Mouse (Mus musculus) midbrain, embryonic 16.5 days (tissue): Measurements from ENCODE around the gene Capg. TPM values are rescaled to one million over a fixed set of nuclear protein-coding genes. Genes with fewer than 3 reads are reported as not detected.
A peak's percentile ranks its signal among the peaks of the same experiment; 100 is the strongest.

Source experiments
- ATAC-seq: fragments of 200-750 bp; cut with Nextera tagmentation; 2 replicates; pipeline ENCODE4 v1.8.0; 2017; ENCODE audit warnings: moderate TSS enrichment
- H3K27ac ChIP-seq: fragments of 300-500 bp; sonication (generic); 2 replicates; pipeline ENCODE4 v1.5.1; 2014; ENCODE audit warnings: mild to moderate bottlenecking, low read length, mixed read lengths
- H3K27me3 ChIP-seq: fragments of 300-500 bp; sonication (generic); 2 replicates; pipeline ENCODE4 v1.6.1; 2014; ENCODE audit warnings: low read depth, low read length, mixed read lengths; ENCODE audit not compliant: control insufficient read depth, insufficient read depth
- H3K36me3 ChIP-seq: fragments of 300-500 bp; sonication (generic); 2 replicates; pipeline ENCODE4 v1.6.1; 2014; ENCODE audit warnings: mild to moderate bottlenecking, low read length, moderate library complexity, mixed read lengths; ENCODE audit not compliant: control insufficient read depth, insufficient read depth
- H3K4me1 ChIP-seq: fragments of 300-500 bp; sonication (generic); 2 replicates; pipeline ENCODE4 v1.6.1; 2014; ENCODE audit warnings: mild to moderate bottlenecking, low read length, mixed read lengths; ENCODE audit not compliant: control insufficient read depth, insufficient read depth
- H3K4me2 ChIP-seq: fragments of 300-500 bp; sonication (generic); 2 replicates; pipeline ENCODE4 v1.6.1; 2014; ENCODE audit warnings: mild to moderate bottlenecking, low read length, mixed read lengths
- H3K4me3 ChIP-seq: fragments of 300-500 bp; sonication (generic); 2 replicates; pipeline ENCODE4 v1.5.1; 2014; ENCODE audit warnings: low read depth, mild to moderate bottlenecking, low read length, moderate library complexity, mixed read lengths
- H3K9ac ChIP-seq: fragments of 300-500 bp; sonication (generic); 2 replicates; pipeline ENCODE4 v1.6.1; 2014; ENCODE audit warnings: low read depth, low read length, mixed read lengths
- H3K9me3 ChIP-seq: fragments of 300-500 bp; sonication (generic); replicated peaks from 2 replicates; pipeline ENCODE4 v1.6.1; 2014; ENCODE audit warnings: mild to moderate bottlenecking, low read length, mixed read lengths; ENCODE audit not compliant: control insufficient read depth, poor library complexity, severe bottlenecking
- WGBS: fragments of 180-500 bp; shearing (Covaris S2); extraction: QIAGEN DNeasy Blood & Tissue Kit; methylation state at CpG from one replicate; pipeline ENCODE4 v1.1.7; 2014; 5-methylcytosine and 5-hydroxymethylcytosine counted together
- polyA plus RNA-seq: library from polyadenylated mRNA; unstranded; fragments of >200 nt; fragmentation: Nextera tagmentation; extraction: Ambion mirVana; gene quantifications from 2 replicates; pipeline ENCODE4 v1.2.1, GENCODE M21; 2015

Gene Capg
- polyA plus RNA-seq, 1 experiment from 2014 or later, result 6.8 TPM

DNA sequence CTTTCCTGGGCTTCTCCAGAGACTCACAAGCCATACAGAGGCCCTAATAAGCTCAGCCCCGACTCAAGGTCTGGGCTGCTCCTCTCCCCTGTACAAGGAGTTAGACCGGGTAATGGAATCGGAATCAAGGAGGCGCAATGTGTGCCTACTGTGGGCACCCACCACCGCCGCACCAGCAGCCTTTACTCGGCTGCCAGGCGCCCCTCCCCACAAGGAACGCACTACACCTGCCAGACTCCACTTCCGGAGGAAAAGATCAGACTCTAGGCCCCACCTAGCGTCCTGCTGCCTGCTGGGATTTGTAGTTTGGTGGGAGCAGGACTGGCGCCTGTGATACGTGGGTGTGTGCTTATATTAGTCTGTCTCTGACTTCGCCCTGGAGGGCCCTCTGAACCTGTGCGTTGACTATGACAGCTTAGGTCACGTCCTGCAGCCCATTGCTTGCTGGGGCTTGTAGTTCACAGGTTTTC lies 5.6 kb upstream of the Capg start:
- peak; percentile 98 for ATAC-seq
- Histone ChIP-seq H3K9me3 (no peaks in the 10 kb centered on the region), H3K27me3 (no peaks in the 10 kb centered on the region), H3K9ac (peak overlapping the region; percentile 89), H3K4me2 (peak overlapping the region; percentile 79), H3K4me3 (peak overlapping the region; percentile 54), H3K4me1 (peaks cover 8% of the 10 kb centered on the region), H3K36me3 (no peaks in the 10 kb centered on the region), H3K27ac (peak overlapping the region; percentile 79)
- 1% methylated on average over 16 of the region's 16 CpGs for WGBS

DNA sequence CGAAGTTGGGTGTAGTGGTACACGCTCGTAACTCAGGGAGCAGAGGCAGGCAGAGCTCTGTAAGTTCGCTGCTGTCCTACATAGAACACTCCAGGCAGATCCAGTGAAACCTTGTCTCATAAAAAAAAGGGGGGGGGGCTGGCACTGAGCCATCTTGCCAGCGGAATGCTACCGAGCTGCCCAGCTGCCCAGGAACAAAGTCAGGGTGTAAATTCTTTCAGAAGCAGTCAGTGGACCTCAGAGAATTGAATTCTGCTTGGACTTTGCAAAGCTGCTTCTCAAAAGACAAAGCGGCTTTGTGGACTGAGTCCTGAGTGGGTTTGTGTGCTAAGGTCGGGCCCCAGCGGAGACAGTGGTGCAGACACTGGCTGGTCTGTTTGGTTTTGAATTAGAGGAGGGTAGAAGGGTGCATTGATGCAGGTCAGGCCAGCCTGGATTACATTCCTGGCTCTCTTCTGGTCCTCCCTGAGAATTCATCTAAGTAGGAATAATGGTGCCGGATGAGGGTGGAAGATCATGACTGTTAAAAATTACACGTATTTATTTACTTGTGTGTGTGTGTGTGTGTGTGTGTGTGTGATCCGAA lies 833 bp upstream of the Capg start:
- Histone ChIP-seq H3K4me2 (no peak overlapping the region), H3K4me3 (no peak overlapping the region), H3K36me3 (no peaks in the 10 kb centered on the region), H3K4me1 (peaks cover 3% of the 10 kb centered on the region), H3K27me3 (no peaks in the 10 kb centered on the region), H3K9me3 (no peaks in the 10 kb centered on the region), H3K9ac (no peak overlapping the region), H3K27ac (no peak overlapping the region)
- ATAC-seq, result no peak
- 69% methylated on average over 12 of the region's 12 CpGs for WGBS

DNA sequence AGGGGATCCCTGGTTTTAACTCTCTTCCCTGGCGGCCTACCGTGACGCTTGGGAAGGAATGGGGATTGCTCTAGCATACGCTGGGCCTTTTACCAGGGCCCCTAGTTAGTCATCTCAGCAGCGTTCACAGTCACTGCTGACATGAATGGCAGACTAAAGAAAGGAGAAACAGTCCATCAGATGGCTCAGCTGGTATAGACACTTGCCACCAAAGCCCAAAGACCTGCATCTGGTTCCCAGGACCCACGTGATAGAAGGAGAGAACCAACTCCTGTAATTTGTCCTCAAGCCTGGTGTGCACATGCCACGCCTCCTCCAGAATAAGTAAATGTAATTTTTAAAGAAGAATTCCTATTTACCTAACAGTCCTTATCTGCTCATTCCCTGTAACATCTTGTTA lies 1.2 kb downstream of the Capg start:
- H3K4me3 ChIP-seq, result no peak overlapping the region
- no peaks in the 10 kb centered on the region for H3K9me3 ChIP-seq
- no peak overlapping the region for H3K4me2 ChIP-seq
- no peak overlapping the region for H3K27ac ChIP-seq
- no peak overlapping the region for H3K9ac ChIP-seq
- ATAC-seq, result no peak
- H3K27me3 ChIP-seq, result no peaks in the 10 kb centered on the region
- no peaks in the 10 kb centered on the region for H3K36me3 ChIP-seq
- WGBS, result 48% methylated on average over 7 of the region's 7 CpGs
- 0 out of 2 replicates have a peak, but pooled peaks cover 2% of the 10 kb centered on the region for H3K4me1 ChIP-seq

- WGBS, result 93% methylated on average over 2 of the region's 2 CpGs
- Histone ChIP-seq H3K27ac (no peak overlapping the region), H3K36me3 (no peaks in the 10 kb centered on the region), H3K9ac (no peak overlapping the region), H3K4me1 (0 out of 2 replicates have a peak, but pooled peaks cover 2% of the 10 kb centered on the region), H3K9me3 (no peaks in the 10 kb centered on the region), H3K27me3 (no peaks in the 10 kb centered on the region), H3K4me2 (no peak overlapping the region), H3K4me3 (no peak overlapping the region)
- no peak for ATAC-seq
These were observed 2.9 kb downstream of the Capg start for GRCm38 (mm10) chr6:72547121-72547520.

DNA sequence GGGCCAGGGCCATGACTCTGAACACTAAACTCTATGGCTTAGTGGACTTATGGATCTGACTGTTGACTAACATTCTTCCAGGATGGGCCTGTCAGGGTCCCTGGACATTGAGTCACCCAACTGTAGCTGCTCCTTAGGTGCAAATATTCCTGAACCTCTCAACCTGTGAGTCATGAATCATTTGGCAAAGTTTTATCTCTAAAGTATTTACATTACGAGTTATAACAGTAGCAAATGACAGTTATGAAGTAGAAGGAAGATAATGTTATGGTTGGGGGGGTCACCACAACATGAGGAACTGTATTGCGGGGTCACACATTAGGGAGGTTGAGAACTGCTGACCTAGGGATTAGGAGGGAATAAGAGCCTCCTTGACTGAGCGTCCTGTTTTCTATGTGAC lies 3.7 kb downstream of the Capg start:
- Histone ChIP-seq H3K4me2 (no peak overlapping the region), H3K27ac (no peak overlapping the region), H3K36me3 (no peaks in the 10 kb centered on the region), H3K9me3 (no peaks in the 10 kb centered on the region), H3K9ac (no peak overlapping the region), H3K27me3 (no peaks in the 10 kb centered on the region), H3K4me3 (no peak overlapping the region), H3K4me1 (peaks cover 7% of the 10 kb centered on the region; the same call in 1 of the 2 replicates)
- no peak for ATAC-seq
- 90% methylated on average over 3 of the region's 3 CpGs for WGBS

DNA sequence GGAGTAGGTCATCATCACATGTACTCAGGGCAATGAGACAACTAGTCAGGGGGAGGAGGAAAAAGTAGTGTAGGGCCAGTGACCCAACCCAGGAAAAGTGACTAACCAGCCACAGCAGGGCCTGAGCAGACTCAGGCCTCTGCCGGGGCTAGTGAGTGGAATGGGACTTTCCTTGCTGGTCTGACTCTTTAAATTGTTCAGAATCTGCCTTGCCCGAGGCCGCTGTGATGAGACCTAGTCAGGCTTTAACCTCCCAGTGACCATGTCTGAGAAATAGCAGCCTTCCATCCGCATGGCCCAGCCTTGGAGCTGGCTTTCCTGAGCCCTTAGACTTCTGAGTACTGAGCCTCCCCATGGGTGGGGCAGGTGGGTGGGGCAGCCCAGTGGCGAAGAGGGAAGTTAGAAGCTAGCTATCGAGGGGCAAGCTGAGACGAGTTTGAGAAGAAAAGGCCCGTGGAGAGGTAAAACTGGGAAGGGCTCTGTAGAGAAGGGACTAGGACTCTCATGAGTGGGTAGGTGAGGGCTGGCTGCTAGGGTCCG lies 4.9 kb downstream of the Capg start:
- Histone ChIP-seq H3K4me1 (peaks cover 14% of the 10 kb centered on the region), H3K9ac (no peak overlapping the region), H3K4me3 (no peak overlapping the region), H3K4me2 (no peak overlapping the region), H3K27me3 (no peaks in the 10 kb centered on the region), H3K27ac (no peak overlapping the region), H3K36me3 (no peaks in the 10 kb centered on the region), H3K9me3 (no peaks in the 10 kb centered on the region)
- ATAC-seq, result no peak
- WGBS, result 72% methylated on average over 9 of the region's 9 CpGs

DNA sequence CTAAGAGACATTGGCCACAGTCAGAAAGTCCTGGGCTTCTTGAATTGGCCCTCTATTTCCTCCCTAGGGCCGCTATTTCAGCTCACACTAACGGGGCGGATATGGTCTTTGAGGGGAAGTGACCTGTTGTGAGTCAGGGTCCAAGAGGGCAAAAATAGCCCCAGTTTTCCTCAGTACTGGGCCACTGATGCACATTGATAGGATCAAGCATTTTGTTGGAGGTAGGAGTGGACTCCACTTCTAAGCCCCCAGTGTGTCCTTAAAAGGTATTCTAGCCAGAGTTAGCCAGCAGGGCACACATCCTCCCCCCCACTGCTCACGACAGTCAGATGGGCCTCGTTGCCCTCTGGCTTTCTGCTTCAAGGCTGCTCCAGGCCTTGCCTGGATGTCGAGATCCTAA lies 5.8 kb downstream of the Capg start:
- Histone ChIP-seq H3K9ac (no peak overlapping the region), H3K4me3 (no peak overlapping the region), H3K4me2 (no peak overlapping the region), H3K4me1 (peaks cover 12% of the 10 kb centered on the region), H3K9me3 (no peaks in the 10 kb centered on the region), H3K27ac (no peak overlapping the region), H3K36me3 (no peaks in the 10 kb centered on the region), H3K27me3 (no peaks in the 10 kb centered on the region)
- no peak for ATAC-seq
- 60% methylated on average over 6 of the region's 6 CpGs for WGBS

GRCm38 (mm10) chr6:72550503-72551100 lies 6.4 kb downstream of the Capg start:
- no peak overlapping the region for H3K4me2 ChIP-seq
- WGBS, result 86% methylated on average over 10 of the region's 10 CpGs

More at GRCm38 (mm10) chr6:72550503-72551100, 6.4 kb downstream of the Capg start:
- Histone ChIP-seq H3K4me3 (no peak overlapping the region), H3K4me1 (peaks cover 12% of the 10 kb centered on the region), H3K27me3 (no peaks in the 10 kb centered on the region), H3K36me3 (no peaks in the 10 kb centered on the region), H3K9me3 (no peaks in the 10 kb centered on the region), H3K9ac (no peak overlapping the region), H3K27ac (no peak overlapping the region)
- ATAC-seq, result no peak
